Comparison of ENCODE assay signal across 20 mouse cellular contexts in genomic region chr12:64474590-64474989, GRCm38 (mm10). TPM values are rescaled to one million over a fixed set of nuclear protein-coding genes. Genes with fewer than 3 reads are reported as not detected.
DNase-seq lines count a peak whose midpoint lies in the region; TF ChIP-seq lines count a peak whose summit lies in the region.
"Had no signal": no experiment of that assay in that cellular context is flagged by ENCODE, and none has a peak within 500 bp of the region (broad histone marks: within the 10 kb centered on the region; RNA-seq: fewer than 3 reads in every experiment).

Gene Fscb (minus strand): TSS chr12:64474690.

- DNase-seq in testis, postnatal 10 days (ENCODE audit: low spot score), result no peak
- DNase-seq: adrenal gland, adult 2 months; adrenal gland, adult 8-10 months; adrenal gland, postnatal 10 days; adrenal gland, postnatal 14 days; adrenal gland, postnatal 25 days; adrenal gland, postnatal 36 days; B cell, adult 2 months; cerebellum, adult 11 months; cerebellum, adult 11-12 months; cerebellum, adult 18-20 months; cerebellum, adult 2 months had no signal

- TF ChIP-seq CTCF in testis, adult 2 months (IDR thresholded peaks at IDR 0.05; ENCODE audit: control insufficient read depth, insufficient read depth, insufficient replicate concordance, low read depth, low read length), result no peak

- no peaks in the 10 kb centered on the region for H3K27me3 ChIP-seq in testis, adult 2 months (ENCODE audit: control insufficient read depth, insufficient read depth, low read length)
- H3K27me3 ChIP-seq: CH12.LX, Patski had no signal

- TF ChIP-seq POLR2A in testis, adult 2 months (IDR thresholded peaks at IDR 0.05; ENCODE audit: control insufficient read depth, low read depth, low read length), result no peak

- H3K36me3 ChIP-seq in testis, adult 2 months (ENCODE audit: control insufficient read depth, insufficient read depth, low read length), result no peaks in the 10 kb centered on the region
- H3K36me3 ChIP-seq: G1E had no signal

- peak within 1 kb of the TSS; percentile 62 for H3K4me3 ChIP-seq in testis, adult 2 months (ENCODE audit: control insufficient read depth, low read depth, low read length)

- peaks cover 2% of the 10 kb centered on the region for H3K4me1 ChIP-seq in testis, adult 2 months (ENCODE audit: control insufficient read depth, insufficient read depth, low read length)

- H3K27ac ChIP-seq in testis, adult 2 months (ENCODE audit: control insufficient read depth, insufficient read depth, low read depth, low read length), result no peak within 1 kb of the TSS

RNA-seq across cellular contexts. Expression of gene Fscb, which starts in this region (rescaled TPM):
- 55.7 and 61.6 TPM in 2 replicates for polyA plus RNA-seq in testis, adult 2 months (2012; rRNA removed)
- polyA plus RNA-seq: activated CD4-positive, CD25-positive, alpha-beta regulatory T cell, adult 4 months; adrenal gland, adult 2 months; brain, embryonic 14.5 days; C2C12; CD4-positive, CD25-positive, alpha-beta regulatory T cell, adult 4 months; cerebellum, adult 2 months; G1E; Patski had no signal
